Mouse (Mus musculus): ENCODE data around the gene Endou.

Gene Endou

DNA sequence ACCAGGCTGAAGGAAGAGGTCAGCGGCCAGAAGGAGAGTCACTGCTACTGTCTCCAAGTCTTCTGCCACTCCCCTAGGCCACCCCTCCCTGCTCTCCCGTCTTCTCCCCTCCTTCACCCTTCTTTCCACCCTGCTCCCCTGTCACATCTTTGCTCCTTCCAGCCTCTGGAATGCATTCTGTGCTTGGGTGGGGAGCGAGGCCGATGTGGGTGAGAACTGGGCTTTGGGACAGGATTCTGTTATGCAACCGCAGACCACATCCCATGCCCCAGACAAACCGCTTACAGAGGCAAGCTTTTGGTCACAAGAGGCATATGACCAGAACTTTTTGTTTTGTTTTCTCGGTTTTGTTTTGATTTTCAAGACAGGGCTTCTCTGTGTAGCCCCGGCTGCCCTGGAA is 4.1 kb downstream of the Endou start:
- no peak for DNase-seq (ENCODE audit: low spot score)

DNA sequence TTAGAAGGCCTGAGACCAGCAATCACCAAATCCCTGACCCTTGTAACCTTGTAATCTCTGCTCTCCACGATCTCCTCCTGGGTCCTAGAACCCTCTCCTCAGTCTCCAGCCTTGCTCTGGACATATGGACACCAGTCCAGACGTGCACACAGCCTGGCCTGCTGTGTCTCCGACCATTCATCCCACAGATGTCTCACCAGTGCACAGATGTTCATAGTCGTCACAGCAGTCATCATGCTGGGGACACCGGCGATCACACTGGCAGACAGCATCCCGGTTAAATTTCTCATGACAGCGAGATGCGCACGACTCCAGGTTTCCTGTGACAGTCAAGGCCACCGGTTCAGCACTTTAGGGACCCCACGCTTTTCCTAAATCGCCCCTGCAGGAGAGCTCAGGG is 4.8 kb downstream of the Endou start:
- DNase-seq (ENCODE audit: low spot score), result no peak

DNA sequence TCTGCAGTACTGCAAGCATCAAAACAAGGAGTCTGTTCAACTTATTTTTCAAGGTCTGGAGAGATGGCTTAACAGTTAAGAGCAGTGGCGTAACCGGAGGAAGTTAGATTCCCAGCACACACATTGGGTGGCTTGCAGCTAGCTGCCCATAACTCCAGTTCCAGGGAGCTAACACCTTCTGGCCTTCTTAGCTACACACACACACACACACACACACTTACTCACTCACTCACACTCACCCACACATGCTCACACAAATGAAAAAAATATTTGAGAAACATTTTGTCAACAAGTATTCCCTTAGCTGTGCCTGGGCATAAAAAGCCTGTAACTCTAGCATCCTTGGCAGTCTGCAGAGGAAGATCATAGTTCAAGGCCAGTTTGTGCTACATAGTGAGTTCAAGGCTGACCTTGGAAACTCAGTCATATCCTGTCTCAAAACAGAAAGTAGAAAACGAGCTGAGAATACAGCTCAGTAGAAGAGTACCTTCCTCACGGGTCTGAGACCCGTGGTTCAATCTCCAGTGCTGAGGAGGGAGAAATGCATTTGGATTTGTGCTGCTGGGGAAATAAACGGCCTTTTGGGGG is 5.8 kb downstream of the Endou start:
- no peak for DNase-seq (ENCODE audit: low spot score)

DNA sequence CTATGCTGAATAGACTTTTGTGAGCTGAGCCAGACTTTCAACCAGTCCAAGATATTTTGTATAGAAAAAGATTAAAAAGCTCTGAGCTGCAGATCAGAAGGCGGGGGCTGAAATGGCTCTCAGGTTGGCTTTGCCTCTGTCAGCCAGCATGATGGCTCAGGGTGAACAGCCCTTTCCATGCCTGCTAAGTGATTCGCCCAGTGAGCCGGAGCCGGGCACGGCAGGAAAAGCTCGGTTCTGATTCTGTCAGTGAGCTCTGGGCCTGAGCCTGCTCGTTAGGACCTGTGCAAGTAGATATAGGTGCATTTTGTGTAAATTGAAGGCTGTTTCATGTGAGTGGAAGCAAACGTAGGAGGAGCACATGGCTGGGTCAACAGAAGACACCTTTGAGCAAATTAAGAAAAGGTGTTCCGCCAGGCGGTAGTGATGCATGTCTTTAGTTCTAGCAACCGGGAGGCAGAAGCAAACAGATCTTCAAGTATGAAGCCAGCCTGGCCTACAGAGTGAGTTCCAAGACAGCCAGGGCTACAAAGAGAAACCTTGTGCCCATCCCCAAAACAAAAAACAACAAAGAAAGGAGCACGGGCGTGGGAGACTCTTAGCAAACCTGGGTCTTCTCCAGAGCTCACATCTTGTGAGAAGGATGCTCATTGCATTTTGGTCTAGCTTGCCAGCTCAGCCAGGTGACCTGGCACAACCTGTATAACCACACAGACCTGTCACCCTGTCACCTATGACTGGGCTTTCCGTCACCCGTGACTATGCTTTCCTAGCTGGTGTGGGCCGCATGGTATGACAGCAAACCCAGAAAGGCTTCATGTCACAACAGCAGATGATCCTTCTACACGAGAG is 6.6 kb downstream of the Endou start:
- DNase-seq (ENCODE audit: low spot score), result no peak

DNA sequence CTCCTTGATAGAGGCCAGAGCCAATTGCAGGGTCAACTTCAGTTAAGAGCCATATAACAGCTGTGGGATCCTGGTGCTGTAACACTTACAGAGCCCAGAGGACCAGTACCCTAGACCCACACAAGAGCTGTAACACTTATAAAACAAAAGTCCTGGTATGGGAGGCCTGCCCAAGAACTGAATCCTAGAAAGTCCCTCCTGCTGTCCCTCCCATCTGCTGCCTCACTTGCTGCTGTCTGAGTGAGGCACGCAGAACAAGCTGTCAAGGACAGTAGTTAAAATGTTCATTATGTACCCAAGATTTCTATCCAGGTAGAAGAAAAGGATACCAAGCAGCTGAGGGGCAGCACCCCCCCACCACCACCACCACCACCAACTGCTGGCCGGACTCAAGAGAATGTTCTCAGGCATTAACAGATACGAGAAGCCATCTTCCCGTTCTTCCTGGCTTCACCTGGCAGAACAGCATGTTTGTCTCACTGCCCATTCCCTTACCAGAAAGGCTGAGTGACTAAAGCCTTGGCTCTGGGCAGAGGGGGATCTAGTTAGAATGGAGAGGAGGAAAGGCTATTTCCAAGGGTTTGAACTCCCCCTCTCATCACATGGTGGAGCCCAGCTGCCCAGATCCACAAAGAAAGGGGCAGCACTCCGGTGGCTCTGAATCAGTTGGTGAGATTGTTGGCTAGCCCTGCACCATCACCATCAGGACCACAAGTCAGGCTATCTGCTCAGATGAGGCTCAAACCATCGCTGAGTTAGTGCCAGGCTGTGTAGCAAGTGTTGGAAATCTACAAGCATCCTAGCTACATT is 7.4 kb downstream of the Endou start:
- DNase-seq (ENCODE audit: low spot score), result no peak

DNA sequence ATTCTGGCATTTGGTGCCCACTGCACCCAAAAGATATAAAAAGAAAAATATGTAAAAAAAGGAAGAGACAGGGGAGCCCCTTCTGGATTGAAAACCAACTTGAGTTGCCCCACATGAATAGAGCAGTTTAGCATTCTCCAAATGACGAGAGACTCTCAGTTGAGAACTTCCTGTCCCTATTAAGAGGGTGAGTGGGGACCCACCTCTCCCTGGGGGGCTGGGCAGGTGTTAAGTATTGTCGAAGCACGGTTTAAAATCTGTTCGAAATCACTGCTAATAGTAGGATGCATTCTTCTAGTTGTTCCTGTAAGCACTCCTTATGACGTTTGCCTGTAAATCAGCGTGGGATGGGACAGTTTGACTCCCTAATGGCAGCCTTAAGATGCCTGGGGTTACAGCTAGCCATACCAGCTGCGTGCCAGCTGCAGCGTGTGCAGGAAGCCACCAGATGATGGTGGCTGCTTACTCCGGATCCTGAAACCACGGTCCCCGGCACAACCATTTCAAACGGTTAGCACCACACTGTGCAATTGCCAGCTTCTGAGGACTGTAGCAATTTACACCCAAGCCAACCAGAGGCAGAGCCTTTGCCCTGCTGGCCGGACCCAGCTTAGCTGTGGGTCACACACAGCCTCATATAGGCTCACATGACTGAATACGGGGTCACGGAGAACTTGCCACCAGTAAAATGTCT is 10.0 kb downstream of the Endou start:
- no peak for DNase-seq (ENCODE audit: low spot score)

DNA sequence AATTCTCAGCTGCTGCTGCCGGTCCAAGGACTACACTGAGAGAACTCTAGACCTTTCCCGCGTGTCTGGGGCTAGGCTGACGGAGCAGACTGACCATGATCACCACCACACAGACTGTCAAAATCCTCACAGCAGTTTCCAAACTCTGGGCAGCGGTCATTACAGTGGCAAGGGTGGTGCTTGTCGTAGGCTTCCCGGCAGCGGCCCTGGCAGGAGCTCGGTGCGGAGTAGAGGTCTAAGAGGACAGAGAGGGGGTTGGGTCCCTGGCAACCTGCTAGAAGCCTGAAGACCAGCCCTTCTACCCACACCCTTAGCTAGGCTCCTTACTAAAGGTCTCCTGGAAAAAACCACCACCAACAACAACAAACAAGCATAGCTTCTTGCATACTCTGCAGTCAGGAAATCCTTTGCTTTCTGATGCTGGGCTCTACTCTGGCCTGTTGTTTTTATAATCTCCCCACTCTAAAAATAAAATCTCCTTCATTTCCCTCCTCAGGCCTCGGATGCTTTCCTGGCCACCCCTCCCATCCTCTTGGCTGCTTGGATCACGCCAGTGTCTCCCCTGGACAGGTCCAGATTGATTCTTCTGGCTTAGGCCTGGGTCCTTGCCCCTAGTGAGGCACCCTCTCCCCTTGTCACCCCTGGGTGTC is 11.0 kb downstream of the Endou start:
- no peak for DNase-seq (ENCODE audit: low spot score)

DNA sequence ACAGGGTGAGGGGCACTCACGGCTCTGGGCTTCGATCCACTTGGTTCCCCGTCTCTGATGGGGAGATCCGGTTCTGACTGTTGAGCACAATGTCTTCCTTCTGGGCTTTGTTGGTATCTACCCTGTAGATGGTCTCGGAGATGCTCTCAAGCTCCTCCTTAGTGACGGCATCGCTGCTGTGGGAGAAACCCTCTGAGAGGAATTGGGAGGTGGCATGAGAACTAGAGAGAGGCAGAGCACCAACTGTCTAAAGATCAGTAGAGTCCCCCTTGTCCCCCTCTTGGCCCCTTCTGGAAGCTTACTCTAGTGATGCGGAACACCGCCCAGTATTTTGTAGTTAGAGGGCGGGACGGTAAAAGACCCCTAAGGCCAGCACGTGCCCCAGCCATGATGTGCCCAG is 11.6 kb downstream of the Endou start:
- DNase-seq (ENCODE audit: low spot score), result no peak

DNA sequence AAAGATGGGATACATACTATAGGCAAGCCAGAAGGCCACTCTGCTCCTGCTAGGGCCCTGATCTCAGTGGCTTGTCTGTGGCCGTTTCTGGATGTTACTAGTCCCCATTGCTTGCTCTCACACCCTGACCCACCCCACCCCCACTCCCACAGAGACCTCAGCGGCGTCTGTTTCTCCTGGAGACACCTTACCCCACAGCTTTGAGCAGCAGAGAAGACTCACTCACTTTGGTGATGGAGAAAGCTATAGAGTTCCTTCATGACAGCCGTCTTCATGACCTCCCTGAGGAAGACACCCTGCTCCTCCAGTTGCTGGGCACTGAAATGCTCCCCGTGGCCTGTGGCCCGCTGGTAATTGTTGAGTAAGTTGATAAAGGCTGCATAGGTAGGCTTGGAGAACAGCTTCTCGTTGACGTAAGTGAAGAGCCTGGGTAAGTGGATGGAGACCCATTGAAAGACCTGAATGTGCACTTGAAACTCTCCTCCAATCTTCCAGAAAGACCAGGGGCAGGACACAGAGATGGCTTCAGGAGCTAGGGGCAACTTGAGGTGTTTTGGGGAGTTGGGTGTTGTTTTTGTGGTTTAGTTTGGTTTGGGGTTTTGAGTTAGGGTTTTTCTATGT is 12.5 kb downstream of the Endou start:
- DNase-seq (ENCODE audit: low spot score), result no peak

DNA sequence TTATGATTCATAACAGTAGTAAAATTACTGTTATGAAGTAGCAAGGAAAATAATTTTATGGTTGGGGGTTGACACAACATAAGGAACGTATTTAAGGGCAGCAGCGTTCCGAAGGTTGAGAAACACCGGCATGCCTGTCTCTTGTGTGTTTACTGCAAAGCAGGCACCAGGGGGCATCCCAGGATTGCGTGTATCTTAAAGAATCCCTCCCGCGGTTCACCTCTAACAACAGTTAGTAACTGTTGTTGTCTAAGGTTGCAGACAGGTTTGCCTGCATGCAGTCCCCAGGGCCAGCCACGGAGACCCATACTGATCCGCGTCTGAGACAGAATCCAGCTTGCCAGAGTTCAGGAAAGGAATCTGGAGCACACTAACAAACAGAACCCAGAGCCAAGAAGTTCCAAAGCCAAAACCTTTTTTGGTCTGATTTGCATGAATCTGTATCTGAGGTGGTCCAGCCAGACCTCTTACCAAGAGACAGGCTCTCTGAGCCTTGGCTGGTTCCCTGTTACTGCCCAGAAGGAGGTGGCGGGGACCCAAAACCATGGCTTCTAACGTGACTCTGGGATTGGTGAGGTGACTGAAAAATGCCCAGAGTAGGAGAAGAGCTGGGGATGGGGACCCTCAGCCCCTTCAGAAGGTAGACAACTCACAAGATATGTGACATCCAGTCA is 13.1 kb downstream of the Endou start:
- DNase-seq (ENCODE audit: low spot score), result peak; percentile 83

DNA sequence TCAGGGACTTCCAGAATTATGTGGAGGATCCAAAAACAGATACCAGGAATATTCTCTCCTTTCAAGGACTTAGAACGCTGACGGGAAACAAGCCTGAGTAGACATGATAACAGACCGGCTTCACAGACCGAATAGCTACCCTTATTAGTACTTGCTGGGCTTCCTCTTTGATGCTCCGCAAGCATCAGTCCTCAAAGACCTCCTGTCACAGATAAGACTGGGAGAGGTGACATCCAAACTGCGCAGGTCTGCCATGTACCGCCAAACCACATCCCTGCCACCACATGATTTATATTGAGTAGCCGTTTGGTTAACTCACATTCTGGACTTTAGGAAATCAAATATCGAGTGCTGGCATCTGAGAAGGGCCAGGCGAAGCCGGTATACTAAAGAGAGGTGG is 14.4 kb downstream of the Endou start:
- DNase-seq (ENCODE audit: low spot score), result no peak

DNA sequence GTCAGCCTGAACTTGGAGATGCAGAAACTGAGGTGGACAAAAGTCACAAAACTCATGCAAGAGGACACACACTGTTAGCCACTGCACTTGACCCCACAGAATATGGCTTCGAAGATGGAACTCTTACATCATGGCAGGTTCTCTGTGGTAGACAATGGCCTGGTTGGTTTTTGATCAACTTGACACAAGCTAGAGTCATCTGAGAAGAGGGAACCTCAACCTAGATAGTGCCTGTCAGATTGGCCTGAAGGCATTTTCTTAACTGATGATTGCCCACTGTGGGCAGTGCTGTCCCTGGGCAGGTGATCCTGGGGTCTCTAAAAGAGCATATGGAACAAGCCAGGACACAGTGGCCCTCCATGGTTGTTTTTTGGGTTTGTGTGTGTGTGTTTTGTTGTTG is 15.4 kb downstream of the Endou start:
- DNase-seq (ENCODE audit: low spot score), result no peak

DNA sequence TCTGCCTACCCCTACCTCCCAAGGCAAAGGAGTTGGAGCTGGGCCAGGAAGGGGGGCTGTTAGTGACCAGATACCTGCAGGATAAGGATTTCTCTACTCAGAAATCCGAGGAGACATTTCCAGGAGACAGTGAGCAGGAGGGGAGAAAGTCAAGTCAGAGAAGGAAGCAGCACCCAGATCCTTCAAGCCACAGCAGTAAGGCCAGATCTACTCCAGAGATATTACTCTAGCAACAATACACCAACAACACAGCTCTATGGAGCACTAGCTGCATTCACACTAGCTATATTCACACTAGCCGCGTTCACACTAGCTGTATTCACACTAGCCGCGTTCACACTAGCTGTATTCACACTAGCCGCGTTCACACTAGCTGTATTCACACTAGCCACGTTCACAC is 16.1 kb downstream of the Endou start:
- DNase-seq (ENCODE audit: low spot score), result no peak

DNA sequence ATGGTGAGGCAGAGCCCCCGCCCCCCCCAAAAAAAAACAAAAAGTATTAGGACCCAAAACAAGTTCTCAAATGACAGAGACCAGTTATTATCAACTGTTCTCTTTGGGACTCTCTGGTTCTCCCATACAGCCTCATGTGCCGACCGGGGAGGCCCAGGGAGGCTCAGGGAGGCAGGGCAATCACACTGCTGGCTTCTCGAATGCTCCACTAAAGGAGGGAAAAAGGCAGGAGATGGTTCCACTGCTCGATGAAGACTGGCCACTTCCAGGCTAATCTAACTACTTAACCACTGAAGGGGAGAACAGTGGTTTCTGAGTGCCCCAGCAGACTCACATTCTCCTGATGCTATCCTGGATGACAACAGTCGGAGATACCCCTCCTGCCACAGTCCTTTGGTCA is 18.6 kb downstream of the Endou start:
- no peak for DNase-seq (ENCODE audit: low spot score)

DNA sequence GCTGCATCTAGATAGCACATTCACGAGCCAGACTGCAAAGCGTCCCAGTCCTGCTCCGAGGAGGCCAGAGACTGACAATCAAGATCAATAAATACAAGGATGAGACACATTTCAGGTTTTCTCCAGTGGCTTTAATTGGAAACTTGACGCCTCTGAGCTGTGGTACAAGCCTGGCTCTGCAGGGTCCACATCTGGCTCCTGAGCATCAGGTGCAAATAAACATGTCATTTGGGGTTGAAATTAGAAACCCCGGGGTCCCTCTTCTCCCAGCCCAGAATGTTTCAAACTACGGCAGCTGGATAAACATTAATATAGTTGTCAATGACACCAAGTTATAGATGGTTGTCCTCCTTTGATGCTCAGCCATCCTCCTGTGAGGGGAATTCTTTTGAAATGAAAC is 20.2 kb downstream of the Endou start:
- peak; percentile 22 for DNase-seq (ENCODE audit: low spot score)

DNA sequence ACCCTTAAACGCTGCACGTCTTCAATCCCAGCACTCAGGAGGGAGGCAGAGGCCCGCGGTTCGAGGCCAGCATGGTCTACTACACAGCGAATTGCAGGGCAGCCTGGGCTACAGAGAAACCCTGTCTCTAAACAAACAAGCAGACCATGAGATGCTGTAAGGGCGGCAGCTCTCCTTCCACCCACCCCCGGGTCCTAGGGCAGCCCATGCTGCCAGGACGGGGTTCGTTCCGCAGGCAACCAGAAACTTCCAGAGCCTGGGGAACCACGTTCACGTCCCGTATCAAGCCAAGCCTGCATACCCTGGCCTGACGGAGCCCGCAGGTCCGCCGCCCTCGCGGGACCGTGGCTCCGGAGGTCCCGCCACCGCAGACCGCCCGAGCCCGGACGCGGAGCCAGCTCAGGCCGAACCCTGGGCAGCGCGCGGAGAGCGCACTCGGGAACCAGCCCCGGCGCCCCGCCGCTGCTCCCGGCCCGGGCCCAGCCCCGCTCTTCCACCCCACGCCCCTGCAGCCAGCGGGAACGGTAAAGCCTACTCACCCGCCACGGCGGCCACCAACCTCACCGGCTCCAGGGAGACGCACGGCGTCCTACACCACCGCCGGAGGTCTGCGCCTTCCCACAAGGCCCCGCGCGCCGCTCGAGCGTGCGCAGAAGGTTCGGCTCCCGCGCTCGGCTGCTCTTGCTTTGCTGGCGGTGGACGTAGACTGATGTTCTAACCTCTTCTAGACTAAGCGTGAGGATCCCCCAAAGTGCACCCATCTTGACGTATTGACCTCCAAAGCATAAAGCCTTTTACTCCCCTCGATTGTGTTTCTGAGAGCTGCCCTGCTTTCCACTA is 25.7 kb downstream of the Endou start, which contains the start of gene Rpap3:
Gene Rpap3, minus strand, starts transcription at position 615 of the 840 bp plus-strand sequence.
- peak; percentile 90 for DNase-seq (ENCODE audit: low spot score)

DNA sequence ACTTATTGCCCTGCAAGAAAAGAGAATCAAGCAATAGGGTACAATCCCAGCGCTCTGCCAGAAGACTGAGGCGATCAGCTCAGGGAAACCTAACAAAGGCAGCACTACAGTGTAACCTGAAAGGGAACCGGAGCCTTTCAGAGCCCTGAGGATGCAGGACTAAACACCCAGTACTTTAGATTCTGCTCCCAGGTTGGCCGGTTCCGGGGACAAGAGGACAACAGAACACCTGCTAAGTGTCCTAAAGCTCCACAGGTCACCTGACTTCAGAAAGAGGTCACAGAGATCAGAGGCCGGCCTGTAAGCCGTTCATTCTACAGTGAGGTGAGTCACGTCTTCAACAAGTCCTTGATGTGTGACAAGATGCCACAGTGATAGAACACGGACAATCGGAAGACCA is 34.5 kb downstream of the Endou start:
- no peak for DNase-seq (ENCODE audit: low spot score)

DNA sequence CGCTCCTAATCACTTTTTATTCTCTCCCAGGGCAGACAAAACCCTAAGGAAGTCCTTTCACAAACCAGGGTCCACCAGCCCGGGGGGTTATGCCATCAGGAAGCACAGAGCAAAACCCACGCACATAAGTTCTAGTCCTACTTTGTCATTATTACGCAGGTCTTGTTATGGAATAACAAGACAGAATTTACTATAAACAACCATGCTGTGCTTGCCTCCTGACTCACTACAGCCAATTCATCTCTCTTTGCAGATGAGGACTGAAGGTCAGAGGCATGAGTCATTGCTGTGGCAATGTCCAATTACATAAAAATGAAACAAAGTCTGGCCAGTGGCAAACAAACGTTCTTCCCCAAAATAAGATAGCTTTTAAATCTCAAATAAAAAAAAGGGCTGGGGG is 37.7 kb downstream of the Endou start:
- no peak for DNase-seq (ENCODE audit: low spot score)

DNA sequence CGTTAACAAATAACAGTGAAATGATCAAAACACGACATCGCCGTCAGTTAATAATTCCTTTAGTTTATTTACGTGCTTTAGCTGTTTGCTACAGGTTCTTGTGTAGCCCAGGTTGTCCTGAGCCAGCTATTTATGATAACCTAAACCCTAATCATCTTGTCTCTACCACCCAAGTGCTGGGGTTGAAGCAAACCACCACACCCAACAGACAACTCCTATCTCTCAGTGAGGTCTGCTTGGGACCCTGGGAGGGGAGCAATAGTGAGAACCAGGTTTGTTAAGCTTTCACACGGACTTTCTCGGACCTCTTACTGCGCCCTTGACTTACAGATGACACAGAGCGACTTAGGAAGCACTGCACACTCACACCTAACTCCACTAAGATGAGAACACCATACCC is 47.0 kb downstream of the Endou start:
- no peak for DNase-seq (ENCODE audit: low spot score)

DNA sequence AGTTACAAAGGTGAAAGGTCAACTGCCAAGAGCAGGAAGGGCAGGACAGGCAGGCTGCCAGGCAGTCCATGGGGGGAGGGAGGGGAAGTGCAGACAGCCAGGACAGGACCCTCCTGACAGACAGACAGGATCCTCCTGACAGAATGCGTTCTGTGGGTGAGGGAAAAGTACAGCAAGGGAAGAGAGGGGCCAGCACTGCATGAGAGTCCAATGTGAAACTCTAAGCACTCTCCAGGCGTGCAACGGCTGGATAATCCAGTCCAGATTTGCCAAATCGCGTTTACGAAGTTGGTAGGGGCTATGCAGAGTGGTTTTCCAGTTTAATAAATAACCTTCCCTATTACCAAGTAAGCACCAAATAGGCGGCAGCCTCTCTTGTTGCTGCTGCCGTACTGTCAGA is 49.1 kb downstream of the Endou start:
- no peak for DNase-seq (ENCODE audit: low spot score)

All from embryo, embryonic 10.5 days (tissue).